Mouse (Mus musculus) adrenal gland (tissue): ENCODE measurements at regions not wholly inside any gene's neighbourhood (a gene's known extent, or its start where the extent isn't known, plus 50 kb on each side); places are given as distances from the start of the nearest gene placed in this dataset.

Experiments
- intact Hi-C: fragments of 180-260 bp; cut with DNase I; formaldehyde crosslinking; loops from one replicate; pipeline ENCODE4 v1.15.1; 2025

DNA sequence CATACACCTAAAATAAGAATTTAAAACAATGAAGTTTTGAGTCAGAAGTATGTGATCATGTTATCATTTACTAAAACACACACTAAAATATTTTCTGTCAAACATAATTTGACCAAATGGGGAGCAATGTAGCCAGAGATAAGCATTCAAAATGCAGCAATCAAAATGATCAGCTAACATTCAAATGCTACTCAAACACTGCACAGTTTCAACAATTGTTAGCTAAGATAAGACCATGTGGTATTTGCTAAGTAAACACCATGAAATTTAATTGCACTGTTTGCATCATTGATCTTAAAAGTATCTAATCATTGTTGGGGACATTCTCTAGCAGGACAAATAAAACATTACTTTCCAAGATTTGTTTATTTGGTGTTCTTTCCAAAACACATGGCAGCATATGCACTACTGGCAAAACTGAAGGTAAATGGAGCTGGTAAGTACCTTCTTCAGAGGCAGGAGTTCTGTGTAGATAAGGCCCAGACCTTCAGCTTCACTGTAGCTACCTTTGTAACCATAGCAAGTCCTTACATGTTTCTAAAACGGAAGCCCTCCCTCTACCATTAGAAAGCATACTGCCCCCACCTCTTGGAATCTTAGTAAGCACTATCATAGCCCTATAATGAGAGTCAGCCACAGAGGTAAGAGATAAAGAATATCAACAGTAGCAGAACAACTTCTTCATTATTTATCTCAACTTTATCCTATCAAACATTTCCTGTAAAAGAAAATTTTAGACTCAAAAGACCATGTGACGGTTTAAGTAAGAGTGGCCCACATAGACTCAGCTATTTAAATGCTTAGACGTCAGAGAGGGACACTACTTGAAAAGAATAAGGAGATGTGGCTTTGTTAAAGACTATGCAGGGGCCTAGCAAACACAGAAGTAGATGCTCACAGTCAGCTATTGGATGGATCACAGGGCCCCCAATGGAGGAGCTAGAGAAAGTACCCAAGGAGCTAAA, 116.3 kb upstream of the Irak1bp1 start:
- intact Hi-C loops, result no loop called here

DNA sequence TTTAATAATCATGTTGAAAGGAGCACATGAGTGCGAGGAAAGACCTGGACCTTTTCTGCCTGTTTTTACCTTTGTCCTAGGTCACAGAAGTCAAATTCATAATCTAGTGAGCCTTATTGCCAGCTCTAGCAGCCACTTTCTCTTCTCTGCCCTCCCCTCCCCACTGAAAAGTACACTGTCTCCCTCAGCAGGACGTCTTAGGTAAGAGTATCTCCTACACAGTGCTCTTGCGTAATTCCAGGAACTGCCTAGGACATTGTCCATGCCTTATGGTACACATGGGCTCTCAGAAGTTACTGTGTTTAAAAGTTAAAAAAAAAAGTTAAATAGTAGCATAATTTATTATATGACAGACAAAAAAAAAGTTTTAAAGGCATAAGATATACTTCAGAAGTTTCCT, 100.7 kb upstream of the Irak1bp1 start:
- intact Hi-C loops, result loop anchor here (5.0 kb wide), 1 partner anchor 939 kb away; no protein-coding TSS in a partner anchor

DNA sequence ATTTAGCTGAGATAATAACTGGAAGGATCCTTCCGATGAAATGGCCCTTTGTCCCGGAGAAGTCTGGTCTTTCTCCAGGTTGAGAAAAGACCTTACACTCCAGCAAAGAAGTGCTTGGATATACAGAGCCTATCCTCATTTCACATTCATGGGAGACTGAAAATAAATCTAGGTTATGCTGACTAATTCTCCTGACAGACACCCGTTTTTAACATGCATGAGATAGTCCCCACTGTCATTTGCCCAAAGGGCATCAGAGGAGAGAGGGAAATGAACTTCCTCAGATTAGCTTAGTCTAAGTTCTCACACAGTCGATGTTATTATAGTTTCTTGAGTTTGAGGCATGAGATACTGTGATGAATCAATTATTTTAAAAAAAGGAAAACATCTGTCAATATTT, 99.7 kb upstream of the Irak1bp1 start:
- intact Hi-C loops, result loop anchor here (5.0 kb wide), 1 partner anchor 938 kb away; no protein-coding TSS in a partner anchor

DNA sequence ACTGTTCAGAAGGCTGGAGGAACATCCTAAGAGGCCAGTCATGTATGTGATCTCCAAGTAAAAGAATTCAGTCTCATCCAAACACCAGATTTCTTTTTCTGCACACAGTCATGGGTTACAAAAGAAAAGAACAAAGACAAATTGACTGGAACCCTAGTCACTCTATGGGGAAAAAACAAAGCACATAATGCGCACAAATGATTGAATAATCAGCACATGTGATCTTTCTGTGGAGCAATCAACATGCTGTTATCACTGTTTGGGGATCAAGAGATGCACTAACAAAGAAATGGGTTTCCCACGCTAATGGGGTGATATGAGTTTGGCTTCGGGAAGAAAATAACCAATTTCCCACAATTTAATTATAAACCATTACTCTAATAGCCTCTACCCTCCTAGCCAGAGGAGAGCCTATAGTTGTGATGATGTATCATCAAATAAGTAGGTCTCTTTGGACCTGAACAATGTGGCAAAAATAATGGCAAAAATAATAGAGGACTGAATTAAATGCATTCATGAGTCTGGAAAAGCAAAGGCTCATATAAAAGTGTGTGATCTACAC, 96.2 kb upstream of the Irak1bp1 start:
- intact Hi-C loops, result no loop called here

DNA sequence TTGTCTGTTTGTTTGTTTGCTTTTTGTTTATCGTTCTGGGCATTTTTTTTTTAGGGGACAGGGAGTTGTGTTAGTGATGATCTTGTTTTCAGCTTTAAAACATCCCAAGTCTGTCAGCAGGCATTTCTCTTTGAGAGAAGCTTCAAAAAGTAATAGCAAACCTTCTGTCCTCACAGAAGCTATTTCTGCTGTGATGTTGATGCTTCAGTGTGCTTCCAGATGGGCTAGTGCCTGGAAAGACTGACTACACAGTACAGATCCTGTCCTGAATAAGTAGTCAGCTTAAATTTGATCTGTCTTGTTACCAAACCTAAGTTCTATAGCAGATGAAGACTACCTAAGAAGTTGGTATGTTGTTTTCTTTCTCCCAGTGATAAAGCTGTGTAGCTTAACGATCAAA, 94.4 kb upstream of the Irak1bp1 start:
- intact Hi-C loops, result no loop called here

DNA sequence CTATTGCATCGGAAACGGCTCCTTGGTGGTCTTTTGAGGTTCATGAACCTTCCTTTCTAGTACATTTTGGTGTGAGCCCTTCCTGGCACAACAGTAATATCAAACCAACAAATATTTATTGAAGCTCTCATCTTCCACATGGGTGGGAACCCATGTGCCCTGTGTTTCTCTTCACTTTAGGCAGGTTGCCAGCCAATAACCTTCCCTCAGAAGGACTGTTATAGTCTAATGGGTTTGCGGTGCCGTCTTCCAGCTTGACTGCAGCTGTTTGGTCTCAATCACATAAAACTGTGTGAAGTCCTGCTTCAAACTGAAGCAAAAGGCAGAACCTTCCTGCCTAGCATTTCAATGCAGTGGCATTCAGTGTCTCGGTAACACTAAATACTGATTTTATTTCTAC, 69.4 kb upstream of the Irak1bp1 start:
- intact Hi-C loops, result no loop called here

- intact Hi-C loops, result no loop called here
Observed at GRCm38 (mm10) chr9:82760682-82761468, 68.5 kb upstream of the Irak1bp1 start.

GRCm38 (mm10) chr9:82763651-82764050, 65.7 kb upstream of the Irak1bp1 start:
- intact Hi-C loops, result no loop called here
